Mouse (Mus musculus) brain, adult 2 months (tissue): ENCODE measurements around the gene Myl6b.
A peak's percentile ranks its signal among the peaks of the same experiment; 100 is the strongest.

ENCODE experiments used
- DNase-seq: peaks from one replicate; pipeline ENCODE4 v3.0.0; 2011; ENCODE audit warnings: low read depth, low spot score

Myl6b gene

DNA sequence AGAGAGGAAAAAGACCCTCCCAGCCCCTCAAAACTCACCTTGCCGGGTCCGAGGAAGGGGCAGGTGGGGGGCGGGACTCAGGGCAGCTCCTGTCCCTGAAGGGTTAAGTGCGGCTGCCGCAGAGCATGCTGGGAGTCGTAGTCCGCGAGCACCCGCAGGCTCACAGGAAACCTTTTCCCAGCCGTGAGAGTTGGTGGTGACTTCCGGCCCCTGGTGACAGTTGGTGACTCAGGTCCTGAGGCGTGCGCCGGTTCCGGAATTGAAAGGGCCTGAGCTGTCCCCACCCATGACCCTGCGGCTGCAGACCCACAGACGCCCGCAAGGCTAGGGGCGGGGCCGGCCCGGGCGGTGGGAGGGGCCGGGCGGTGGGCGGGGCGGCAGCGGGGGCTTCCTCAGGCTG lies at the start of gene Myl6b:
Gene Myl6b, minus strand, starts transcription at position 96 of the 400 bp plus-strand sequence.
- DNase-seq, result peak; percentile 99

DNA sequence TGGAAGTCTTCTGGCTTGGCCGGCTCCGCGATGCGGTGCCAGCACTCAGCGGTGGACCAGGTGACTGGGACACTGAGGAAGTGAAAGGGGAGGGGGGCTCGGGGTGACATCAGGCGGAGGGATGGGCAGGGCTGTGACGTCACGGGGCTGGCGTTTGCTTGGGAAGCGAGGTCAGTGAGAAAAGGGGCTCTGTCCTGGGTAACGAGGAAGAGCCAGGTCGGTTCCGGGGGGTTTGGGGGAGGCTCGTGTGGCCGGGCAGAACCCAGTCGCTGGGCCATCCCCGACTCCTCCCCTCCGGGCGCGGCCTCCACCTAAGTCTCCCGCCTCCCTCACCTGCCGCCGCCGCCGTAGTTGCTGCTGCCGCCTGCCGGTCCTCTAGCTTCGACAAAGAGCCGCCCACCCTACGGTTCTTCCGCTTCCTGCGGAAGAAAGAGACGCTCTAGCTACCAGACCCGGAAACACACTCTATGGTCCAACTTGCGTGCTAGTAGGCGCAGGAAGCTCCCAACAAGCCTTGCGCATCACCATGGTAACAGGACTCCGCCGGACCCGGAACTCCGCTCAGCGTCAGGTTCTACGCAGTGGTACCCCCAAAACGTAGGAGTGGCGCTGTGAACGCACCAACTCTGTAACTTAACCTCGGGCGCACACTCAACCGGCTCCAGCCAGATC lies 49.0 kb upstream of the Myl6b start, which contains the start of gene Zc3h10:
Gene Zc3h10, minus strand, starts transcription at position 414 of the 672 bp plus-strand sequence.
- DNase-seq, result peak; percentile 100

DNA sequence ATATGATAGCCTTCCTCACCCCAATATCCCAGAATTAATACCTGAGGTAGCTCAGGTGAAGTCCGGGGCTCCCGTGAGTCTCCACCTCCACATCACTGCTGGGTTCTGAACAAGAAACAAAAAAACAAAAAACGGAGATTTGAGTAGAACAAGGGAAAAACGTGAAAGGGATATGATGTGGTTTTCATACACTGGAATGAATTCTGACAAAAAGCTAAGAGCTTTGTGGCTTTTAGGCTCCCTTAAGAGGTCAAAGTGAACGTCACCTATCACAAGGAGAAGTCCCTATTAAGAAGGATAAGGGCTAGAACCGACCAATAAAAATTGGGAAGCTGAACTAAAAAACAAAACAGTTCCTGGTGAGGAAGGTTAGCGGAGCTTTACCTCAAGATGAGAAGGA lies 48.3 kb upstream of the Myl6b start:
- no peak for DNase-seq

DNA sequence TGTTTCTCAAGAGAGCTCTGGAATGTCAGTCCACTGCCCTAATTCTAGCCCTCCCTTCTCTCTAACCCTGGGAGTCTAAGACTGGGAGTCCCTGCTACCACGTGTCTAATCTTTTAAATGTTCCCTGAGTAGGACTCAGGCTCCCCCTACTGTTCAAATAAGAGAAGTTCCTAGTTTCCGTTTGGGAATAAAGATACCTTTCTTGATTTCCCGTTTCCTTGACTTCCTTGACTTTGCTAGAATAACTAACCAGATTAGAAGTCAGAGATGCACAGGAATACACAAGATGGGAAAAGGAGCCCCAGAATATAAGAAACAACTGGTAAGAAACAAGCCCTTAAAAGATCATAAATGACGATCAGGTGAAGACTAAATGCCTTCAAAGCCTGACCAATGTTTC lies 47.9 kb upstream of the Myl6b start:
- peak; percentile 73 for DNase-seq

DNA sequence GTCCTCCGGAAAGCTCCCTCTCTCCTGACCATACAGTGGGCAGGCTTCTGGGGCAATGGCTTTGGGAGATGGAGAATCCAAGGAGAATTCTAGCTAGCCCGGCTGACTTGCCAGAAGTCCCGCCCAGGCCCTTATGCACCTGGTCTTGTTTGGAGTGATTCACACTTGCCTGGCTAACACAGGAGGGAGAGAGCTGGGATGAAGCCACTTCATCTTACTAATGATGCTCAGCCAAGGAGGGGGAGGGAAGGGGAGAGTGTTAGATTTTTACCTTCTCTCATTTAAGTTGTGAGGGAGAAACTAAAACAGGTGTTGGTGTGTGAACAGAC lies 47.0 kb upstream of the Myl6b start:
- DNase-seq, result no peak

DNA sequence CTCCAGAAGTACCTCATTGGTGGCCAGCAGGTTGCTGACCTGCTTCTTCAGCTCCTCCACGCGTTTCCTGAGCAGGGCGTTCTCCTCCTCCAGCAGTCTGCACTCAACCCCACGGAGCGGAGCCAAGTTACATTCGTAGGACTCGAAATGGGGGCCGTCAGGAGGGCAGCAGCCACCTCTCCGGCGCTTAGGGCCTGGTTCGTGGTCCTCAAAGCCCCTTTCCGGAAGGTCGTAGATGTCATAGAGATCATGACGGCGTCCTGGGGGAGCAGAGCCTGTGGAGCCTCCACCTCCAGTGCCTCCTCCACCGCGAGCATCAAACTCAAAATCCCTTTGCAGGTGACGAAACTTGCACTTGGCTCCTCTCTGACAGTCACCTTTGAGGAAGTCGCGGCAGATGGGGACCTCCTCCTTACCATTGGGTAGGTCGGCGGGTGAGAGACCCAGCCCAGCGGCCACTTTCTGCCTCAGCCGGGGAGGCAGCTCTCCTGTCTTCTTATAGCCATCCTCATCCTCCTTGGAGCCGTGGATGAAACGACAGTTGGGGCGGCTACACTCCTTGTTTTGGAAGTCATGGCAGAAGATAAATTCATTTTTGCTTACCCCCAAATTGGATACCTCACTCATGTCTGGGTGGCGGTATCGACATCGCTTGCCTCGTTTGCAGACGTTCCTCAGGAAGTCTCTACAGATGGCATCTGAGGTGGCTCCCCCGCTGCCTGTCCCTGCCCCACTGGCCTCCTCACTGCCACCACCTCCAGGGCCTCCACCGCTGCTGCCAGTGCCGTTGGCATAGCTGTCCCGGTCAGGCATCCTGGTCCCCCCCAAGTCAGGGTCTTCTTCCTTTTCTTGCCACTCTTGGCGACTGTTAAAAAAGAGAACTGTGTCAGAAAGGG lies 46.4 kb upstream of the Myl6b start:
- no peak for DNase-seq

DNA sequence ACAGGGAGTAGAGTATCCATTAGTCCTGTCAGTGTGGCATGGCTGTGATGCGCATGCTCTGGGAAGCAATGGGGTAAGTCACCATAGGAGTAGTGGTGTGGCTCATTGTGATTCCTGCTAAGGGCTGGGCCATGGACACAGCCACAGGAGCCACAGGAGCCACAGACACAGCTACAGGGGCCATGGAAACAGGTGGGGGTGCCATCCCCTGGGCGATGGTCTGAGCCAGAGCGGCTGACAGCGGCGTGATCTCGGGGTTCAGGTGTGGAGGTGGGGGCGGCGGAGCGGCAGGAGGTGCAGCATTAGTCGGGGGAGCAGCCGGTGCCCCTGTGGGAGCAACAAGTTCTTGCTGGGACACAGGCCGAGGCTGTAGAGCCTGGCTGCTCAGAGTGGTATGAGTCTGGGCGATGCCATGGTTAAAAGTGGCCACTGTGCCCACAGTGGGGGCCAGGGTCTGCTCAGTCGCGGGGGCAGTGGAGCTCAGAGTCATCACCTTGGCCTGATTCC lies 45.7 kb upstream of the Myl6b start:
- no peak for DNase-seq

DNA sequence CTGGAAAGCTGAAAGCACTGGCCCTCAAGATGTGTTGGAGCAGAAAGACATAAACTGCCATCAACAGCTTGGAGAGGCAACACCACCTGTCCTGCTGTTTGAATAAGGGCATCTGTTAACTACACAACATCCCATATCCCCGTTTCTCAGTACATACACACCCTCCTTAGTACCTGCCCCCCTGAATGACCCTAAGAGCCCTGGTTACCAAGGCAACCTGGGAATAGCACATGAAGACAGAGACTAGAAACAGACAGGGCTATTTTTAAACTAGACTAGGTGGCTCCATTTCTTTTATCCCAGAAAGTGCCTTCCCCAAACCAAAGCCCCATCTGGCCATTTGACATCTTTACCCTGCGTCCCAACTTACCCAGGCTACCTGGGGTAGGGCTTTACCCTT lies 44.6 kb upstream of the Myl6b start:
- peak; percentile 44 for DNase-seq

DNA sequence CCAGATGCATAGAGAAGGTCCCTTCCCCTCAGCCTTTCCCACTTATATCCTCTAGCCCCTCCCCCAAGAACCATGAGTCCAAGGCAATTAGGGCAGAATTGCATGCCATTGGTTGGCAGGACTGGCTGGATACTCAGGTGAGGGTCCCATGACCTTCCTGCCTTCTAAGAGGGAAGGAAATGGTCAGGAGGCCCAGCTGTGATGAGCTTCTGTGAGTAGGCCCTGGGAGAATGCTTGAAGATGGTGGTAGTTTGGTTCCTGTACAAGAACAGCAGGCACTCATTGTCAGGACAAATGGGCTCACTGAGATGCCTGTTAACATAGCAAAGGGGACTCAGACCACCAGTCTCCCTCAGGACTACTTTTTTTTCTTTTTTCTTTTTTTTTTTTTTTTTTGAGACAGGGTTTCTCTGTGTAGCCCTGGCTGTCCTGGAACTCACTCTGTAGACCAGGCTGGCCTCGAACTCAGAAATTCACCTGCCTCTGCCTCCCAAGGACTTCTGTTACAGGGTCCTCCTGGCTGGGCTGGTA lies 39.9 kb upstream of the Myl6b start:
- DNase-seq, result no peak

DNA sequence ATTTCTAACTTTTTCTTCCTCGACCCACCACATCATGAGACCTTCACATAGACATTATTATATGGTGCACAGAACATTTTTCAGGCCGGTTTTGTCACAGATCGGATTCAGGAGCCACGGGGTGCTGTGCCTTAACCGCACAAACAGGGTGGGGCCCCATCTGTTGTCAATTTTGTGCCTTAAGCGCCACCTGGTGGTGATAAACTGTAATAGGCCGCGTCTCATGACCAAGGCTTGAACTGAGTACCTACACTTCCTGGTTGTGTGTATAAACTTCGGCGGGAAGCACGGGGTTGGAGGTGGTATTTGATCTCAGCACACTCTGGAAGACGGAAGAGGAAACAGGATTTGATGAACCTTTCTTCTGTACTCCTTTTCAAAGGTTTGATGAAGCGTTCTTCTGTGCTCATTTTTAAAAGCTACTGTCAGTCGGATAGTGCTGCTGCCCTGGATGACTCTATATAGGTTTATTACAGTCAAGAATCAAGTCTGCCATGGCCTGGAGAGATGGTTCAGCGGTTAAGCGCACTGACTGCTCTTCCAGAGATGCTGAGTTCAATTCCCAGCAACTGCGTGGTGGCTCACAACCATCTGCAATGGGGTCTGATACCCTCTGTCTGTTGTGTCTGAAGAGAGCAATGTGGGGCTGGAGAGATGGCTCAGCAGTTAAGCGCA lies 37.9 kb upstream of the Myl6b start:
- DNase-seq, result peak; percentile 93

DNA sequence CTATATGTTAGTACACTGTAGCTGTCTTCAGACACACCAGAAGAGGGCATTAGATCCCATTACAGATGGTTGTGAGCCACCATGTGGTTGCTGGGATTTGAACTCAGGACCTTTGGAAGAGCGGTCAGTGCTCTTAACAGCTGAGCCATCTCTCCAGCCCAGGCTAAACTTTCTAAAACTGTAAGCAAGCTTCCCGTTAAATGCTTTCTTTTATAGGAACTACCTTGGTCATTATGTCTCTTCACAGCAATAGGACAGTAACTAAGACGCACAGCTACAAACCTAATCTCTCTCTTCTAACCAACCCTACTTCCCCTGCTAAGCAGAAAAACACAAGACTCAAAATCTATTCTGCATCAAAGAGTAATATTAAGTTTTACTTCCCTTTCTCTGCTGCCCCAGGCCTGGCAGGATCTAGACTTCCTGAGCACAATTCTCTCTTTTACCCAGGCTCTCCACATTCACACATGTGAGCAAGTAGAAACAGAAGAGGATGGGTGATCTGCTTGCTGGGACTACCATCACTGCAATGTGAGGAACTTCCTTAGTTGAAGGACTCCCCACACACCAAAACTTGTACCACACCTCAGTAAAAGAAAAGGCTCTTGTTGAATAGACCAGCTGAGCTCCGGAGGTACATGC lies 37.3 kb upstream of the Myl6b start:
- peak; percentile 17 for DNase-seq

DNA sequence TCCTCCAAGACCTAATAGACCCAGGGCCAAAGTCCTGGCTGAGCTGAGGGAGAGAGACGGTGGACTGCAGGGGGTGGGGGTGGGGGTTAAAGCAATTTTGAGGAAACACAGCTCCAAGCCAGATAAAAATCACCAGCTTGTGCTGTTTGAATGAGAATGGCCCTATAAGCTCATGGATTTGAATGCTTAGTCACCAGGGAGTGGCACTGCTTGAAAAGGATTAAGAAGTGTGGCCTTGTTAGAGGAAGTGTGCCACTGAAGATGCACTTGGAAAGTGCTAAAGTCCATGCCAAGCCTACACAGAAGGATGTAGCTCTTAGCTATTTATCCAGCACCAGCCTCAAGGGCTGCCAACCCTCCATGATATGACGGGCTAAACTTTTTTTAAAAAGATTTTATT lies 36.7 kb upstream of the Myl6b start:
- DNase-seq, result no peak

DNA sequence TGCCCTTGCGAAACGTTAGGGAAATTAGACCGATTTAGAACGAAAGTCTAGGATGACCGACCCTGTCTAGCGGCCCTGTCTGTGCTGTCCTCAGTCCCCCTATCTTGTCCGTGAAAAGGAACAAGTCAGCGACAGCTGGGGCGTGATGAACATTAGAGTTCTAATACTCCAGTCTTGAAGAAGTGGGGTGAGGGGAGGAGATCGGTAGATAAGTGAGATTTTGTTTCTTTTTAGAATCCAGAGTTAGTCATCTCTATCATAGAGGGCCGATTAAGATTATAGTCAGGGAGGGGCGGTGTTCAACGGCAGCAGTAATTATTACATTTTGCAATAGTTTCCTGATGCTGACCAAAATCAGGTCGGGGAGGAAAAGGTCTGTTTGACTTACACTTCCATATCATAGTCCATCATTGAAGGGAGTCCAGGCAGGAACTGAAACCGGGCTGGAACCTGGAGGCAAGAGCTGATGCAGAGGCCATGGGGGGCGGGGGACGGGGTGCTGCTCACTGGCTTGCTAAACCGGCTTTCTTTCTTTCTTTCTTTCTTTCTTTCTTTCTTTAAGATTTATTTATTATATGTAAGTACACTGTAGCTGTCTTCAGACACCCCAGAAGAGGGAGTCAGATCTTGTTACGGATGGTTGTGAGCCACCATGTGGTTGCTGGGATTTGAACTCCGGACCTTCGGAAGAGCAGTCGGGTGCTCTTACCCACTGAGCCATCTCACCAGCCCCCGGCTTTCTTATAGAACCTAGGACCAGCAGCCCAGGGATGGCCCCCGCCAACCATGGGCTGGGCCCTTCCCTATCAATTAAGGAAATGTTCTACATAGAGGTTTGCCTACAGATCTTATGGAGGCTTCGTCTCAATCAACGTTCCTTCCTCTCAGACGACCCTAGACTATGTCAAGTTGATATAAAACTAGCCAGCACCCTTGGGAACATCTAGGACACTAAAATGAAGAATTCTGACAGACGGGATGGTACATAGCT lies 28.2 kb upstream of the Myl6b start:
- DNase-seq, result no peak

DNA sequence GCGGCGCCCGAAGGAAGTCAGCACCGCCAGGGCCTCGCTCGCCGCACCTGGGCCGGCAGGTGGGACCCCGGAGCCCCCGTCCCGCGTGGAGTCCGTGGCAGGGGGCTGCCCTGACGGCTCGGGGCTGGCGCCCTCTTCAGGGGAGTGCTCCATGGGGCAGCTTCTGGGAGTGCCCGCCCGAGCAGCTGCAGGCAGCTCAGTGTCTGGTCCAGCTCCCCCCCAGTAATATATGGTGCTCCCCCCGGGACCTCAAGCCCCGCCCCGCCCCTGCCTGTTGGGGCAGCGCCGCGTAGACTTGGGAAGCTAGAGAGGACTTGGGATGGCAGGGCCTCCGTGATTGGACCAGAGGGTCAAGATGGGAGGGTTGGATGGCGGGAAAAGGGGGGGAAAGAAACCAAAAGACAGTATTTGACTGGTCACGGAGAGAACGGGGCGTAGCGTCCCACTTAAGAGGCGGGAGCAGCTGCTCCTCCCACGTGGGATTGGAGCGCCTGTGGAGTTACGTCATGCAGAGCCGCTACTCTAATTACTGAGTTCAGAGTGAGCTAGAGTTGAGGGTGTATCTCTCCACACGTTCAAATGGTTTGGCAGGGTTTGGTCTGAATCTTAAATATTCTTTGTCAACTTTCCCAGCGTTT lies 27.3 kb upstream of the Myl6b start, which contains the start of gene Esyt1:
Gene Esyt1, minus strand, starts transcription at position 201 of the 638 bp plus-strand sequence.
- DNase-seq, result peak; percentile 100

DNA sequence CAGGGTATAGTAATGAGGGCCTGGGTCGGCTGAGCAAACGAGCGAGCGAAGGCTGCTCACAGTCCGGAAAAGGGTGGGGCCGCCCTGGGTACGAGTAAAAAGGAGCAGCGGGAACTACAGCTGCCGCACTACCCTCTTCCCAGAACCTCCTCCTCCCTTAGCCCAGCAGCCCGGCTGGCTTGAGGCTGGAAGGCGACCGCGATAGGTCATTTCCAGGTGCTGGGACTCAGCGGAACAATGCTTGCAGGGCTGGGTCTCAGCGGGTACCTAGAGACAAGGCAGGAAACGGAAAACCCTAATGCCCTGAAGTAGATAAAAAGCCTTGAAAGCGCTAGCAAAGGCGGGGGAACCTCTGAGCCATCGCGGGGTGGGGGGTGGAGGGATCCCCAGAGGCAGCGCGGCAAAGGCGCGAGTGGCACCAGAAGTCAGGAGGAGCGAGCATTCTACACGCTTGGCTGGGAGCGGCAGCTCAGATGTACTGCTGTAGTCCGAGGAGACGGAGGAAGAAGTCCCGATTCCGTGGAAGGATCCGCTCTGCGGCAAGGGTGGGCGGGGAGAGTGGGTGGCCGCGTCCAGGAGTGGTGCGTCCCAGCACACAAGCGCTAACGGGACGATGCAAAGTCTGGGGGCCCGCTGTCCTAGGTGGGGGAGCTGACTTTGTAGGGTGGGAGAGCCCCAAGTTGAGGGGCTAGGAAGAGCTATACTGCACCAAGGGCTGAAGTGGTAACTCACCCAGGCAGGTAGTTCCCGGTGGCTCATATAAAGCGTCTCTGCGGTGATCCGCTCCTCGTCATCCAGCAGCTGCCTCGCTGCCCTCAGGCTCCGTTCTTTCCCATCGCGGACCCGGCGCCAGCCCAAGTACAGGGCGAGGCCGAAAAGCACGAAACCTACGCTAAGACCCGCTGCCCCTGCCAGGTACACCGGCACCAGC lies 26.5 kb upstream of the Myl6b start:
- peak; percentile 71 for DNase-seq

DNA sequence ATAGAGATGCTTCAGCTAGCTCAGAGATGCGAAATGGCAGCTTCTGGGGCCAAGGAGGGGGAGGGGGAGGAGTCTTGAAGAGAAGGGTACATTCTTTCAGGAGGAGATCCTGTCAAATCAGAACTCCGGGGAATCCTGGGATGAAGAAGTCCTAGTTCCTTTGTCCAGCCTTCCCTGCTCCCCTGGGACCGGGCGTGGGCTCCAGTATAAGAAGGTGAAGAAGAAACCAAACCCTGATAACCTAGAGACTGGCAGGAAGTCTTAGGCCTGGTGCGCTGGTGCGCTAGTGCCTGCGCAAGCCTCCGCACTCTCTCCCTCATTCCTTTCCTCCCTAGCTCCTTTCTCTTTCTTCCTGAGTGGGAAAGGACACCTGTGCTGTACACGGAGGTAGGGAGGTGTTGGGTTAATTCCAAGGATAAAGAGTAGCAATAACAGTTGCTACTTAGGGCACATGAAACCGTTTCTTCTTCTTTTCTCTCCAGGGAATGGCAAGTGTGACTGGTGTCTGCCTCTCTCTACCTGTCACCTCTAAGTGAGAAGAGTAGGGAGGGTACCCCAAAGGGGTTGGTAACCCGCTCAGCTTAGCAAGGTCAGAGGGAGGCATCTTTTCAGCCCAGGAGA lies 25.7 kb upstream of the Myl6b start:
- no peak for DNase-seq

DNA sequence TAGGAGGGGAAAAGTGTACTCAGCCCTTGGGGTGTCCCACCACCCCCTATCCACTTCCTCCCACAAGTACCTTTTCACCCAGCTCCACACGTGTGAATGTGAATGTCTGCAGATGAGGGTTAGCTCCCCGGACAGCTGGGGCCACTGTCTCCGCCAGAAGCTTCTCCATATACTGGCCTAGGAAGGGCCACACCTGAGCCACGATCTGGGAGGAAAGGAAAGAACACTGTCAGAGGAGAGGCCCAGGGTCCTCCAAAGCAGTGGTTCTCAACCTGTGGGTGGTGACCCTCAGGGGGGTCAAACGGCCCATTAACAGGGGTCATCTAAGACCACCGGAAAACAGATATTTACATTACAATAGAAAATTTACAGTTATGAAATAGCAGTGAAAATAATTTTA lies 23.9 kb upstream of the Myl6b start:
- DNase-seq, result no peak

DNA sequence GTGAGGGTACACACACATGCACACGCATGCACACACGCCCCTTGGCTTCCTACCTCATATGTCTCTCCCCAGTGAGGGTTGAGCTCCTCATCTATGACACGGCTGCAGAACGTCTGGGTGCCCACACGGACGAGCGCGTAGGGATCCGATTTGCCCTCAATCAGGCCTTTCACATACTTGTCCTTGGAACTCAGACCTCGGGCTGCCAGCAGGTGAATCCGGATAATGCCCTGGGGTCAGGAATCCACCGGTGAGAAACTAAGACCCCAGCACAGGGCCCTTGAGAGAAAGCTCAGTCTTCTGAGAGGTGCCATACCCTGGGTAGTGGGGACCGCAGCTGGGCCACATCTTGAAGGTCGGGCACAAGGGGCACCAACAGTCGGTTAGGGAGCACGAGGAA lies 22.1 kb upstream of the Myl6b start:
- DNase-seq, result no peak
